Mouse (Mus musculus): ENCODE results near the gene Tmem145. TPM values are rescaled to one million over a fixed set of nuclear protein-coding genes. Genes with fewer than 3 reads are reported as not detected.
A peak's percentile ranks its signal among the peaks of the same experiment; 100 is the strongest.

The Tmem145 gene
- polyA plus RNA-seq, 1 experiment from 2014 or later = 0.10 TPM

DNA sequence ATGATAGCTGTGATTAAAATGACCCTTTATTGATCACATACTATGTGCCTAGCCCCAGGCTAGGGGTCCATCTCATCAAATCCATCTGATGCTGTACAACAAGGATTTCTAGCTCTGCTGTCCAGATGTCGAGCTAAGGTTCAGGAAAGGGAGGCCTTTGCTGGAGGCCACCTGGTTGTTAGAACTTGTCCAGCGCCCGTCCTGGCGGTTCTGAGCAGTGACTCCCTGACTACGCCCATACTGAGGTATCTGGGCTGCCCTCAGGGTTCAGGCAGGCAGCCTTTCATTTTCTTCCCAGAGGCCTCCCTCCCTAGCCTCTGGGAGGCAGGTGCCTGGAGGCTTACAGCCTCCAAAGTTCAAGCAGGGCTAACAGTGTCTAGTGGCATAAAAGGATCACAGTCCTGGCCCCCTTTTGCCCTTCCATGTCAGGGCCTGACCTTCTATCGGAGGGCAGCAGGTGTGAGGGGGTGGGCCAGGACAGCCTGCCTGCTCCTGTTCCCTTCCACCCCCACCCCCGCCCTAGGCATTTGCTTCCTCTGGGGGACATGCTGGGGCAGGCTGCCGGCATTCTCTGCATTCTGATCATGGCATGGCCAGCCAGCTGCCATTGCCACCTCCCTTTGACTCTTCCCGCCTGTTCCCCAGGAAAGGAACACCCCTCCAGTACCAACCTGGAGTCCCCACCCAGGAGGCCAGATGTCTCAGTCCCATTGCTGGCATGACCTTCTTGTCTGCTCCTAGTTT, 30.2 kb upstream of the Tmem145 start:
- no peak overlapping the region for H3K4me2 ChIP-seq (replicated peaks; ENCODE audit: low read depth, low read length)
- no peaks in the 10 kb centered on the region for H3K9me3 ChIP-seq (ENCODE audit: low read length)
- WGBS = 43% methylated on average over 9 of the region's 9 CpGs
- peak overlapping the region; percentile 23 for H3K9ac ChIP-seq (replicated peaks; ENCODE audit: low read length)
- 0 out of 2 replicates have a peak overlapping the region, but pooled peaks have one; percentile 27 for H3K27ac ChIP-seq (ENCODE audit: low read length)
- H3K4me1 ChIP-seq (ENCODE audit: insufficient read depth, low read length) = peaks cover 49% of the 10 kb centered on the region
- no peaks in the 10 kb centered on the region for H3K27me3 ChIP-seq (ENCODE audit: insufficient read depth, low read length)
- no peak overlapping the region for H3K4me3 ChIP-seq (ENCODE audit: low read length)
- ATAC-seq (ENCODE audit: low FRiP score, low TSS enrichment) = no peak
- peaks cover 27% of the 10 kb centered on the region for H3K36me3 ChIP-seq (ENCODE audit: insufficient read depth, low read length)

DNA sequence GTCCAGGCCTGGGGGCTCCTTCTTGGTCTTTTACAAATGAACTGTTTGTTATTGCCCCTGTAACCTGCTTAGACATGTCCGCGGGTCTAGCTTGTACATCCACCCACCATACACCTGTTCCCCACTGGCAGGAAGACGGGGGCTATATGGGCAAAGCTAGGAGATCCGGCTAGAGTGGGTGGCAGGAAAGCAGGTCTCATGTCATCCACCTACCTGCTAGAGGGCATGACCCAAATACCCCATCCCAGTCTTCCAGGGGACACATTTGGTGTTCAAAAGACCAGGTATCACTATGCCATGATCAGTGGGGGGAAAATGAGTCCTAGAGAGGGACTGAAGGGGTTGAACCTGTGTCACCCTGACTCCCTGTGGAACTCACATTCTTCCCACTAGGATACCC, 28.5 kb upstream of the Tmem145 start:
- Histone ChIP-seq H3K9me3 (ENCODE audit: low read length) (no peaks in the 10 kb centered on the region), H3K9ac (replicated peaks; ENCODE audit: low read length) (peak overlapping the region; percentile 84), H3K4me2 (replicated peaks; ENCODE audit: low read depth, low read length) (peak overlapping the region; percentile 97), H3K27me3 (ENCODE audit: insufficient read depth, low read length) (no peaks in the 10 kb centered on the region), H3K4me3 (ENCODE audit: low read length) (peak overlapping the region; percentile 78), H3K27ac (ENCODE audit: low read length) (peak overlapping the region; percentile 99), H3K4me1 (ENCODE audit: insufficient read depth, low read length) (peaks cover 59% of the 10 kb centered on the region), H3K36me3 (ENCODE audit: insufficient read depth, low read length) (peaks cover 13% of the 10 kb centered on the region; the same call in 1 of the 2 replicates)
- ATAC-seq (ENCODE audit: low FRiP score, low TSS enrichment) = no peak
- WGBS = 77% methylated on average over 4 of the region's 4 CpGs

DNA sequence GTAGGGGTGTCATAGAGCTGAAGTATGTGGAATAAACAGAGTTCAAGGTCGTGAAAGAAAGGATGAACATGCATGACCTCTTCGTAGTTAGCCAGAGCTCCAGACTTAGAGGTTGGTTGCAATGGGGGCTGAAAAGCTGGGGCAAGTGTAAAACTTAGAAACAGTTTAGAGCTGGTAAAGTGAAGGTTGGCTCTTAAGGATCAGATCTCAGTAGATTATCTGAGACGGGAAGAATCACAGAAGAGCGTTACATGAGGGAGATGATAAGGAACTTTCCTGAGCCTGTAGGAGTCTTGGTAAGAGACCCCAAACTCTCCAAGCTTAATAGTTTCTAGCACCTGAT, 27.9 kb upstream of the Tmem145 start:
- Histone ChIP-seq H3K9ac (replicated peaks; ENCODE audit: low read length) (peak overlapping the region; percentile 84), H3K4me1 (ENCODE audit: insufficient read depth, low read length) (peaks cover 61% of the 10 kb centered on the region), H3K27ac (ENCODE audit: low read length) (peak overlapping the region; percentile 99), H3K9me3 (ENCODE audit: low read length) (no peaks in the 10 kb centered on the region), H3K4me3 (ENCODE audit: low read length) (peak overlapping the region; percentile 78), H3K4me2 (replicated peaks; ENCODE audit: low read depth, low read length) (peak overlapping the region; percentile 97), H3K36me3 (ENCODE audit: insufficient read depth, low read length) (peaks cover 7% of the 10 kb centered on the region; the same call in 1 of the 2 replicates), H3K27me3 (ENCODE audit: insufficient read depth, low read length) (no peaks in the 10 kb centered on the region)
- 13% methylated on average over 4 of the region's 4 CpGs for WGBS
- no peak for ATAC-seq (ENCODE audit: low FRiP score, low TSS enrichment)

DNA sequence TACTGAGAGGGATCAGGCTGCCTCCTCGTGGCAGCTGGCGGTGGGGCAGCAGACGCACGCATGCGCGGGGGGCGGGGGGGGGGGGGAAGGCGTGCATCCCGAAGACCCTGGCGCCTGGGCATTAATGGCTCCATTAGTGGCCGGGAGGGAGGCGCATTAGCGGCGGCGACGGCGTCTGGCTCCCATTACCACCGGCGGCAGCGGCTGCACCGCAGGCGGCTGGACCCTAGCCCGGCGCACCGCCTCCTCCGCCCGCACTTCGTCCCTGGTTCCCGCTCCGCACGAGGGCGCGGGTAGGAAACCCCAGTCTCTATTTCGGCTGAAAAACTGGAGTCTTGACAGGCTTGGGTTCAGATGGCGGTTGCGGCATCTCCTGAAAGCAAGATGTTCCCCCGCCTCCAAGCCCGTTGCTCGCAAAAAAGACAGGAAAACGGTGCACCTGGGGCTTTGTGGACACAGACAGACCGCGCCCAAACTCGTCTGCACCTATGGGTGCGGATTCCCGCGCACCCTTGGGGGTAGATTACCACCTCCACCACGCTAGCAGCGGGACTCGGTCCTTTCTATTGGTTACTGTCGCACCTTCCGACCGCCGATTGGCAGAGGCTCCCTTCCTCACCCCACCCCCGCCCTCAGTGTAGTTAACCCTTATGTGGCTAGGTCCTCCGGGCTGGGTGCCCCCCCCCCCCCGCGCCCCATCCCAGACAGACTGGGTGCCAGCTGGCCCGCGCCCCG, 27.4 kb upstream of the Tmem145 start:
- peaks cover 66% of the 10 kb centered on the region for H3K4me1 ChIP-seq (ENCODE audit: insufficient read depth, low read length)
- WGBS = under 1% methylated on average over 57 of the region's 60 CpGs

DNA sequence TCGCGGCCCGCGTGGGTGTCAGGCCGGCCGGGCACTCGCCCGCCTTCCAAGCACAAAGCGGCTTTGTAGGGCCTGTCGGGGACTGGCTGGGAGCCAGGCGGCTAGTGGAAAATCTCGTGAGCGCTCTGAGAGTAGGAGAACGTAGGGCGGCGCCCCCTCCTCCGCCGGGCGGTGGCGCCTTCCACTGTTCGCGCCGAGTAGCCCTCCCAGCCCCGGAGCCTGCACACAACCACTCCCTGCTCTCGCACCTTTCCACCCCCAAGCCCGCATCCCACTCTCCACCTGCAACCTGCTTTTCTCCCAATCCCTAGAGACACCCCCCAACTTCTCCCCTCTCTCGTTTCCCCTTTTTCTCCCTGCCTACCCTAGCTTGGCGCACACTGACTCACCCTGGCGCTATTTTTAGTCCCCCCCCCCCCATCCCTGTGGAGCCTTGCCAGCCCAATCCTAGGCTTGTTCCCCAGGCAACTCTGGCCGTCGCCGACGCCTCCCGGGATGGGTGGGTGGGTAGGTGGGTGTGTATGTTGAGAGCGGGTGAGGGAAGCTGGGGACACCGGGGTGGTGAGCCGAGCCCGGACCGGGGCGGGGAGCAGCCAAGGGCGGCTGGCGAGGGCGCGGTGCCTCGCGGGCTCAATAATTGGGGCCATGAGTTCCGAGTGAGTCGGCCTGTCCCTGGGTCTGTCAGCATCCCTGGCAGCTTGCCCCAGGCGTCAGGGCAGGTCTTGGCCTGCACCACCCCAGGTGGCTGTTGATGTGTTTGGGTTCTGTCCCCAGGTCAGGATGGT, 26.6 kb upstream of the Tmem145 start:
- H3K36me3 ChIP-seq (ENCODE audit: insufficient read depth, low read length) = no peaks in the 10 kb centered on the region
- peak; percentile 50 for ATAC-seq (ENCODE audit: low FRiP score, low TSS enrichment)
- WGBS = under 1% methylated on average over 42 of the region's 49 CpGs
- H3K27me3 ChIP-seq (ENCODE audit: insufficient read depth, low read length) = no peaks in the 10 kb centered on the region
- H3K27ac ChIP-seq (ENCODE audit: low read length) = peak overlapping the region; percentile 99
- H3K4me3 ChIP-seq (ENCODE audit: low read length) = peak overlapping the region; percentile 78
- H3K4me2 ChIP-seq (replicated peaks; ENCODE audit: low read depth, low read length) = peak overlapping the region; percentile 97
- H3K9me3 ChIP-seq (ENCODE audit: low read length) = no peaks in the 10 kb centered on the region
- peak overlapping the region; percentile 84 for H3K9ac ChIP-seq (replicated peaks; ENCODE audit: low read length)
- H3K4me1 ChIP-seq (ENCODE audit: insufficient read depth, low read length) = peaks cover 70% of the 10 kb centered on the region

More for the DNA sequence above, 27.4 kb upstream of the Tmem145 start:
- Histone ChIP-seq H3K9me3 (ENCODE audit: low read length) (no peaks in the 10 kb centered on the region), H3K36me3 (ENCODE audit: insufficient read depth, low read length) (peaks cover 2% of the 10 kb centered on the region; the same call in 1 of the 2 replicates), H3K4me3 (ENCODE audit: low read length) (peak overlapping the region; percentile 78), H3K4me2 (replicated peaks; ENCODE audit: low read depth, low read length) (peak overlapping the region; percentile 97), H3K9ac (replicated peaks; ENCODE audit: low read length) (peak overlapping the region; percentile 84), H3K27me3 (ENCODE audit: insufficient read depth, low read length) (no peaks in the 10 kb centered on the region), H3K27ac (ENCODE audit: low read length) (peak overlapping the region; percentile 99)
- ATAC-seq (ENCODE audit: low FRiP score, low TSS enrichment) = peak; percentile 53

DNA sequence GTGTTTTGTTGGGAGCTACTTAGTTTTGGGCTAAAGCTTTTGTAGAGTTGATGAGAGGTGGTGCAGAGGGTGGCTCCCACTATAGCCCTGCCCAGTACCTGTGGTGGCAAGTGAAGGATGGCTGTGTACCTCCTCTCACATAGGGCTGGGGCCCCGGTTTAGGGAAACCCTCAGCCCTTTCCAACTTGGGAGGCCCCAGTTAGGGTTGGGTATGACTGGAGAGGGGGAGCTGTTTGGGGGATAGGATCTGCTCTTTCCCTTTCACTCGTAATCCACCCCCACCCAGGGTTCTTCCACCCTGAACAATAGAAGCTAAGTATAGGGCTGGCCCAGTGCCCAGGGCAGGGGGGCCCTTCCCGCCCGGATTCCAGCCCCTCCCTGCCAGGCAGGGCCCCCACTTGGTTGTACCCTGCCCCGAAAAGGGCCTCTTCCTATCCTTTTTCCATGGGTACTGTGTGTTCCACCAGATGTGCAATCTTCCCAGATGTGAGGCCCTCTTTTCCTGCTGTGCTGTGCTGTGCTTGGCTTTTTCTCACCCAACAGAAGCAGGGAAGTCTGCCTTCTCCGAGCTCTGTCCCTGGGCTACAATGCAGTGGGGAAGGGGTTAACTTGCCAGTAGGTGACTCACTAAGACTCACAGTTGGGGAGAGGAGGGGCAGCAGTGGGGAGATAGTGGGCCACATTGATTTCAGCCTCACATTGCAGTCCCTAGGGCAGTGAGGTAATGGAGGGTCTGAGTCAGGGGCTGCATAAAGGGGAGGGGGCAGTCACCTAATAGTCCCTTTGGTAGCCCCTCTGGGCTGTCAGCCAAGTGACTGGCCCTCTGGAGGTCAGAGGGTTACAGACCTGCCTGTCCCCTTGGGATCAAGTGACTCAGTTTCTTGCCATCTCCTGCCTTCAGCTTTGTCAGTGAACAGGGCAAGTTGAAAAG, 25.8 kb upstream of the Tmem145 start:
- peak overlapping the region; percentile 78 for H3K4me3 ChIP-seq (ENCODE audit: low read length)
- peaks cover 70% of the 10 kb centered on the region for H3K4me1 ChIP-seq (ENCODE audit: insufficient read depth, low read length)
- WGBS = 0% methylated on average over 6 of the region's 6 CpGs
- H3K36me3 ChIP-seq (ENCODE audit: insufficient read depth, low read length) = peaks cover 4% of the 10 kb centered on the region
- H3K4me2 ChIP-seq (replicated peaks; ENCODE audit: low read depth, low read length) = peak overlapping the region; percentile 97
- H3K9me3 ChIP-seq (ENCODE audit: low read length) = no peaks in the 10 kb centered on the region
- peak; percentile 6; the same call in 1 of the 2 replicates for ATAC-seq (ENCODE audit: low FRiP score, low TSS enrichment)
- no peaks in the 10 kb centered on the region for H3K27me3 ChIP-seq (ENCODE audit: insufficient read depth, low read length)
- peak overlapping the region; percentile 99 for H3K27ac ChIP-seq (ENCODE audit: low read length)
- peak overlapping the region; percentile 84 for H3K9ac ChIP-seq (replicated peaks; ENCODE audit: low read length)

DNA sequence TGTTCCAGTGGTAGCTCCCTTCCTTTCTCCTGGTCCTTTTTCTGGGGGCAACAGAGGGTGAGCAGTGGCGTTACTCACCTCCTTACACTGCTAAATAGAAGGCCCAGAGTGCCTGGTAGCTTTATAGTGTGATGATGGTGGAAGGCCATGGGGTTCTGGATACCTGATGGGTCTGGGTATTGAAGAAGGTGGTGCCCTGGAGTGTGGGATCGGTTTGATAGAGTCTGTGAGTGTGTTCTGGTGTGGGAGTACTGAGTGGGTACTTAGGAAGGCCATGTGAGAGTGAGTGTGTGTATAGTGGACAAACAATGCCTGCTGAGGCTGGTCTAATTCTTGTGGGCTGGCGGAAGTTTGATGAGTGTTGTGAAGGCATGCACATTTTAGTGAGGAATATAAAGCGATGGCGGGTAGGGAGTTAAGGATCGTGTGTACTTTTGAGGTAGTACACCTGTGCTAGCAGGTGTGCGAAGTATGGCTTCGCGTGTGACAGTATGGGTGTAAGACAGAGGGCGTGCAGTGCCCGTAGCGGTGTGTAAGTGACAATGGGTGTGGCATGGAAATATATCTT, 24.7 kb upstream of the Tmem145 start:
- peaks cover 60% of the 10 kb centered on the region for H3K4me1 ChIP-seq (ENCODE audit: insufficient read depth, low read length)
- no peaks in the 10 kb centered on the region for H3K27me3 ChIP-seq (ENCODE audit: insufficient read depth, low read length)
- H3K36me3 ChIP-seq (ENCODE audit: insufficient read depth, low read length) = peaks cover 14% of the 10 kb centered on the region
- H3K9ac ChIP-seq (replicated peaks; ENCODE audit: low read length) = peak overlapping the region; percentile 61
- no peaks in the 10 kb centered on the region for H3K9me3 ChIP-seq (ENCODE audit: low read length)
- H3K4me2 ChIP-seq (replicated peaks; ENCODE audit: low read depth, low read length) = peak overlapping the region; percentile 79
- no peak; the same call in 1 of the 2 replicates for ATAC-seq (ENCODE audit: low FRiP score, low TSS enrichment)
- H3K27ac ChIP-seq (ENCODE audit: low read length) = peak overlapping the region; percentile 99
- WGBS = 19% methylated on average over 12 of the region's 12 CpGs
- H3K4me3 ChIP-seq (ENCODE audit: low read length) = peak overlapping the region; percentile 78

DNA sequence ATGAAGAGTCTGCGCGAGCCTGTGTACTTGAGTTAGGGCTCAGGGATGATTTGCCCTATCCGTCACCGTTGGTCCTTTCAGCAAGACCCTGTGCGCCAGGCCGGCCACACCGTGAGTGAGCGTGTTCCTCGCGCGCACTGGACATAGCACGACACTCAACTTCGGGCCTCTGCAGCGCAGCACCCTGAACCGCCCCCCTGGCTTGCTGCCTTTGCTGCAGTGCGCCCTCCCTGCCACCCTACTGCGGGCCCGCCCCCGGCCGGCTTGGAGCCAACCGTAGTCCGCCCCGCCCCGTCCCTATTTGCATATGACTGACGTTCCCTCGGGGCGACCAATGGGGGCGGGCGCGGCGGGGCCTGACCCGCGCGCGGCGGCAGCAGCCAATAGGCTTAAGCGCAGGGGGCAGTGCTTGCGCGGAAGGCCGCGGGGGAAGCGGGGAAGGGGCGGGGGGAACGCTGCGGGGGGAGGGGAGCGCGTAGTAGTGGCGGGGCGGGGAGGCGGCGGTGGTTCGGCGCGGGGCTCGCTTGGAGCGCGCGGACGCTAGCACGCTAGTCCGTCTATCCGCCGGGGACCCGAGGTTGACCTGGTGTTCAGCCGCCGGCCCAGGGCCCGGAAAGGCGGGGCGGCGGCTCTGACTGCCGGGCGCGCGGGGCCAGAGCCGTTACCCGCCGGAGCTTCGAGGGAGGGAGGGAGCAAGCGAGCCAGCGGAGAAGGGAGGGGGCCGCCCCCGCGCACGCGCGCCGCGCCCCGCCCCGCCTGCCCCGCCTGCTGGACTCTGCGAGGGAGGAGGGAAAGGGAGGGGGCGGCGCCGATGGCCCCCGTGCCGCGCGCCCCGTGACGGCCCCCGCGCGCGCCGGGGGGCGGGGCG, 23.9 kb upstream of the Tmem145 start:
- Histone ChIP-seq H3K27me3 (ENCODE audit: insufficient read depth, low read length) (no peaks in the 10 kb centered on the region), H3K9me3 (ENCODE audit: low read length) (no peaks in the 10 kb centered on the region), H3K4me3 (ENCODE audit: low read length) (peak overlapping the region; percentile 78), H3K36me3 (ENCODE audit: insufficient read depth, low read length) (peaks cover 22% of the 10 kb centered on the region), H3K9ac (replicated peaks; ENCODE audit: low read length) (peak overlapping the region; percentile 82), H3K4me2 (replicated peaks; ENCODE audit: low read depth, low read length) (peak overlapping the region; percentile 79), H3K4me1 (ENCODE audit: insufficient read depth, low read length) (peaks cover 59% of the 10 kb centered on the region), H3K27ac (ENCODE audit: low read length) (peak overlapping the region; percentile 99)
- peak; percentile 82 for ATAC-seq (ENCODE audit: low FRiP score, low TSS enrichment)
- under 1% methylated on average over 55 of the region's 108 CpGs for WGBS

All from kidney, embryonic 16.5 days (tissue).